Mouse (Mus musculus) MEL (cell line): ENCODE results near the gene Naa50. TPM values are rescaled to one million over a fixed set of nuclear protein-coding genes. Genes with fewer than 3 reads are reported as not detected.

ENCODE experiments used
- DNase-seq: peaks from one replicate; pipeline ENCODE4 v3.0.0; 2011; ENCODE audit warnings: low read depth, low spot score
- H3K27ac ChIP-seq: 2 replicates; pipeline ENCODE4 v1.5.1; 2012; ENCODE audit warnings: low read depth, mild to moderate bottlenecking, control low read depth, low read length, moderate library complexity; ENCODE audit not compliant: control insufficient read depth
- H3K27me3 ChIP-seq, 2 experiments: fragments of 150-350 bp in 1 of 2; sonication (generic) in 1 of 2; 2 replicates each; pipeline ENCODE4 v1.6.1; 2012; ENCODE audit warnings: low read length in 2 of 2, mild to moderate bottlenecking in 2 of 2, improper control_type of control experiment in 1 of 2, moderate library complexity in 1 of 2; ENCODE audit not compliant: insufficient read depth in 2 of 2, control insufficient read depth in 1 of 2
- H3K36me3 ChIP-seq, 2 experiments: 2 replicates each; pipeline ENCODE4 v1.6.1; 2012 to 2014; ENCODE audit warnings: low read length in 2 of 2, improper control_type of control experiment in 1 of 2, inconsistent platforms in 1 of 2, mild to moderate bottlenecking in 1 of 2; ENCODE audit not compliant: insufficient read depth in 2 of 2, control insufficient read depth in 1 of 2
- H3K4me1 ChIP-seq, 2 experiments: fragments of 150-350 bp in 1 of 2; sonication (generic) in 1 of 2; 2 replicates each; pipeline ENCODE4 v1.6.1; 2012; ENCODE audit warnings: low read length in 2 of 2, improper control_type of control experiment in 1 of 2, mild to moderate bottlenecking in 1 of 2; ENCODE audit not compliant: insufficient read depth in 2 of 2, control insufficient read depth in 1 of 2
- H3K4me3 ChIP-seq, 2 experiments: fragments of 150-350 bp in 1 of 2; sonication (generic) in 1 of 2; 2 replicates each; pipeline ENCODE4 v1.5.1; 2012; ENCODE audit warnings: low read depth in 2 of 2, low read length in 2 of 2, mild to moderate bottlenecking in 2 of 2, moderate library complexity in 2 of 2, control low read depth in 1 of 2, improper control_type of control experiment in 1 of 2; ENCODE audit not compliant: control insufficient read depth in 1 of 2, insufficient read depth in 1 of 2
- H3K79me2 ChIP-seq: 2 replicates; pipeline ENCODE4 v1.6.1; 2012; ENCODE audit warnings: mild to moderate bottlenecking, low read length, moderate library complexity; ENCODE audit not compliant: control insufficient read depth, poor library complexity, insufficient read depth
- H3K9ac ChIP-seq: 2 replicates; pipeline ENCODE4 v1.6.1; 2012; ENCODE audit warnings: low read depth, mild to moderate bottlenecking, control low read depth, low read length, moderate library complexity; ENCODE audit not compliant: control insufficient read depth, poor library complexity, severe bottlenecking
- H3K9me3 ChIP-seq: fragments of 150-350 bp; sonication (generic); replicated peaks from 2 replicates; pipeline ENCODE4 v1.6.1; 2012; ENCODE audit warnings: mild to moderate bottlenecking, low read length, improper control_type of control experiment, moderate library complexity; ENCODE audit not compliant: insufficient read depth
- CHD2 ChIP-seq: IDR thresholded peaks from 2 replicates; pipeline ENCODE4 v1.6.1; 2011; ENCODE audit warnings: low read length, improper control_type of control experiment
- CTCF ChIP-seq, 3 experiments: IDR thresholded peaks in 2 of 3; conservative IDR thresholded peaks in 1 of 3; 2 replicates each; pipeline ENCODE4 v1.5.1; 2011 to 2012; ENCODE audit warnings: low read length in 3 of 3, low read depth in 2 of 3, mild to moderate bottlenecking in 2 of 3, improper control_type of control experiment in 1 of 3, inconsistent platforms in 1 of 3, mixed read lengths in 1 of 3, moderate library complexity in 1 of 3; ENCODE audit not compliant: control insufficient read depth in 1 of 3, insufficient read depth in 1 of 3, poor library complexity in 1 of 3, severe bottlenecking in 1 of 3
- EP300 ChIP-seq, 2 experiments: IDR thresholded peaks; 2 replicates each; pipeline ENCODE4 v1.6.1; 2011; ENCODE audit warnings: improper control_type of control experiment in 2 of 2, low read length in 2 of 2, low read depth in 1 of 2, mild to moderate bottlenecking in 1 of 2
- GABPA ChIP-seq: IDR thresholded peaks from 2 replicates; pipeline ENCODE4 v1.6.1; 2012; ENCODE audit warnings: low read depth, mild to moderate bottlenecking, inconsistent platforms, low read length, improper control_type of control experiment, moderate library complexity
- KAT2A ChIP-seq: conservative IDR thresholded peaks from 2 replicates; pipeline ENCODE4 v1.6.1; 2012; ENCODE audit warnings: low read depth, low read length, improper control_type of control experiment, inconsistent platforms
- MAFK ChIP-seq: IDR thresholded peaks from 2 replicates; pipeline ENCODE4 v1.6.1; 2011; ENCODE audit warnings: low read depth, mild to moderate bottlenecking, low read length, improper control_type of control experiment, borderline replicate concordance
- MAX ChIP-seq: IDR thresholded peaks from 2 replicates; pipeline ENCODE4 v1.6.1; 2011; ENCODE audit warnings: low read length, improper control_type of control experiment
- MAZ ChIP-seq: IDR thresholded peaks from 2 replicates; pipeline ENCODE4 v1.6.1; 2012; ENCODE audit warnings: low read depth, mild to moderate bottlenecking, inconsistent platforms, low read length, improper control_type of control experiment
- MEF2A ChIP-seq: IDR thresholded peaks from 2 replicates; pipeline ENCODE4 v1.6.1; 2014; ENCODE audit warnings: low read depth, mild to moderate bottlenecking, inconsistent platforms, low read length, improper control_type of control experiment; ENCODE audit not compliant: poor library complexity, insufficient replicate concordance, severe bottlenecking; ENCODE audit errors: extremely low read depth
- MXI1 ChIP-seq: IDR thresholded peaks from 2 replicates; pipeline ENCODE4 v1.6.1; 2011; ENCODE audit warnings: mild to moderate bottlenecking, low read depth, low read length, improper control_type of control experiment
- MYB ChIP-seq: IDR thresholded peaks from 2 replicates; pipeline ENCODE4 v1.6.1; 2011; ENCODE audit warnings: mild to moderate bottlenecking, low read depth, low read length, improper control_type of control experiment
- NELFE ChIP-seq: IDR thresholded peaks from 2 replicates; pipeline ENCODE4 v1.6.1; 2011; ENCODE audit warnings: low read depth, low read length, improper control_type of control experiment
- NRF1 ChIP-seq: IDR thresholded peaks from 2 replicates; pipeline ENCODE4 v1.6.1; 2014; ENCODE audit warnings: low read depth, mild to moderate bottlenecking, inconsistent platforms, low read length, improper control_type of control experiment, moderate library complexity; ENCODE audit not compliant: poor library complexity, insufficient read depth, severe bottlenecking
- POLR2AphosphoS2 ChIP-seq: IDR thresholded peaks from 2 replicates; pipeline ENCODE4 v1.6.1; 2011; ENCODE audit warnings: low read length, improper control_type of control experiment
- POLR2AphosphoS5 ChIP-seq: IDR thresholded peaks from 2 replicates; pipeline ENCODE4 v1.6.1; 2012; ENCODE audit warnings: low read depth, borderline replicate concordance, mild to moderate bottlenecking, inconsistent platforms, low read length, moderate library complexity, mixed read lengths
- RAD21 ChIP-seq: IDR thresholded peaks from 2 replicates; pipeline ENCODE4 v1.6.1; 2011; ENCODE audit warnings: mild to moderate bottlenecking, low read depth, low read length, improper control_type of control experiment
- SMC3 ChIP-seq: IDR thresholded peaks from 2 replicates; pipeline ENCODE4 v1.6.1; 2011; ENCODE audit warnings: low read depth, low read length, improper control_type of control experiment
- TBP ChIP-seq: IDR thresholded peaks from 2 replicates; pipeline ENCODE4 v1.8.0; 2011; ENCODE audit warnings: low read depth, low read length, improper control_type of control experiment
- UBTF ChIP-seq: IDR thresholded peaks from 2 replicates; pipeline ENCODE4 v1.6.1; 2012; ENCODE audit warnings: low read depth, mild to moderate bottlenecking, inconsistent platforms, low read length, improper control_type of control experiment, moderate library complexity, borderline replicate concordance; ENCODE audit not compliant: insufficient read depth
- USF2 ChIP-seq, 2 experiments: IDR thresholded peaks; 2 replicates each; pipeline ENCODE4 v1.6.1; 2011 to 2012; ENCODE audit warnings: improper control_type of control experiment in 2 of 2, low read length in 2 of 2, borderline replicate concordance in 1 of 2, inconsistent platforms in 1 of 2, low read depth in 1 of 2, mild to moderate bottlenecking in 1 of 2; ENCODE audit not compliant: insufficient read depth in 1 of 2
- ZC3H11A ChIP-seq: IDR thresholded peaks from 2 replicates; pipeline ENCODE4 v1.6.1; 2012; ENCODE audit warnings: low read depth, mild to moderate bottlenecking, inconsistent platforms, low read length, improper control_type of control experiment
- polyA plus RNA-seq, 2 experiments: library from polyadenylated mRNA; stranded (reverse) in 1 of 2; unstranded in 1 of 2; fragments of >175 nt in 1 of 2; fragments of >200 nt in 1 of 2; gene quantifications; 2 replicates each; pipeline versions ENCODE4 v1.2.1 to v1.2.4; 2012; ENCODE audit warnings: low replicate concordance in 2 of 2, low read depth in 1 of 2; ENCODE audit not compliant: insufficient read length in 2 of 2, insufficient read depth in 1 of 2, missing spikeins in 1 of 2
- total RNA-seq: library from RNA; depleted of rRNA; stranded (reverse); fragments of 300-350 nt; gene quantifications from 2 replicates; pipeline ENCODE4 v1.2.3, GENCODE M21; 2012

Gene Naa50
- total and polyA plus RNA-seq, 3 experiments, result 52.1 to 204 (median 90.4) TPM

- H3K4me3 ChIP-seq, result no peak overlapping the region
- H3K27me3 ChIP-seq, result no peaks in the 10 kb centered on the region
- peaks cover 0 to 3% of the 10 kb centered on the region in 2 experiments; a peak in 2 of 4 replicates for H3K36me3 ChIP-seq
- H3K9me3 ChIP-seq, result no peaks in the 10 kb centered on the region
- no peaks in the 10 kb centered on the region for H3K79me2 ChIP-seq
- TF ChIP-seq MYB (no peak), KAT2A (no peak), RAD21 (no peak), ZC3H11A (no peak), MAFK (no peak), MAX (no peak), USF2 (IDR thresholded peaks at IDR 0.05; ENCODE audit: borderline replicate concordance in 1 of 2, insufficient read depth in 1 of 2, low read depth in 1 of 2, low read length in 2 of 2) (no peak), GABPA (no peak), MXI1 (no peak), CTCF (IDR thresholded peaks at IDR 0.05 in 2 of 3, conservative IDR thresholded peaks at IDR 0.05 in 1 of 3; ENCODE audit: control insufficient read depth in 1 of 3, insufficient read depth in 1 of 3, low read depth in 2 of 3, low read length in 3 of 3, poor library complexity in 1 of 3, severe bottlenecking in 1 of 3) (no peak), NELFE (no peak), EP300 (IDR thresholded peaks at IDR 0.05; ENCODE audit: low read depth in 1 of 2, low read length in 2 of 2) (no peak), MEF2A (no peak), CHD2 (no peak), MAZ (no peak)
- TF ChIP-seq, all 39 proteins: peak for 0
- Histone ChIP-seq H3K27ac (no peak overlapping the region), H3K9ac (no peak overlapping the region), H3K4me1 (peaks cover 2% of the 10 kb centered on the region in 2 experiments; a peak in 1 of 4 replicates)
- DNase-seq, result no peak
Measured at GRCm38 (mm10) chr16:44124713-44125112, 14.9 kb upstream of the Naa50 start.

GRCm38 (mm10) chr16:44125436-44125835, 14.2 kb upstream of the Naa50 start:
- no peak for DNase-seq
- TF ChIP-seq MEF2A, result no peak
- no peak for TF ChIP-seq CTCF (IDR thresholded peaks at IDR 0.05 in 2 of 3, conservative IDR thresholded peaks at IDR 0.05 in 1 of 3; ENCODE audit: control insufficient read depth in 1 of 3, insufficient read depth in 1 of 3, low read depth in 2 of 3, low read length in 3 of 3, poor library complexity in 1 of 3, severe bottlenecking in 1 of 3)
- TF ChIP-seq GABPA, result no peak
- TF ChIP-seq MYB, result no peak
- TF ChIP-seq ZC3H11A, result no peak
- TF ChIP-seq MAX, result no peak
- no peak for TF ChIP-seq NRF1
- TF ChIP-seq SMC3, result no peak
- no peak for TF ChIP-seq MAFK
- TF ChIP-seq POLR2AphosphoS2, result no peak
- no peak for TF ChIP-seq UBTF
- no peak for TF ChIP-seq POLR2AphosphoS5
- TF ChIP-seq TBP, result no peak
- TF ChIP-seq, all 39 proteins: peak for 0
- Histone ChIP-seq H3K36me3 (peaks cover 0 to 3% of the 10 kb centered on the region in 2 experiments; a peak in 1 of 4 replicates), H3K27ac (no peak overlapping the region), H3K4me3 (no peak overlapping the region), H3K79me2 (no peaks in the 10 kb centered on the region), H3K27me3 (no peaks in the 10 kb centered on the region), H3K9me3 (no peaks in the 10 kb centered on the region), H3K4me1 (peaks cover 2% of the 10 kb centered on the region in 2 experiments; a peak in 1 of 4 replicates), H3K9ac (no peak overlapping the region)
